Mouse (Mus musculus) kidney, adult 2 months (tissue): ENCODE results near the gene H2afy.

Source experiments
- CTCF ChIP-seq: fragments of 200-500 bp; conservative IDR thresholded peaks from 2 replicates; pipeline ENCODE4 v1.5.1; 2011; ENCODE audit warnings: low read depth, mild to moderate bottlenecking, control low read depth, low read length, moderate library complexity, mixed read lengths; ENCODE audit not compliant: insufficient read depth, insufficient read length
- POLR2A ChIP-seq: fragments of 200-500 bp; IDR thresholded peaks from one replicate; pipeline ENCODE4 v1.6.1; 2011; ENCODE audit warnings: low read depth, low read length, control low read depth

DNA sequence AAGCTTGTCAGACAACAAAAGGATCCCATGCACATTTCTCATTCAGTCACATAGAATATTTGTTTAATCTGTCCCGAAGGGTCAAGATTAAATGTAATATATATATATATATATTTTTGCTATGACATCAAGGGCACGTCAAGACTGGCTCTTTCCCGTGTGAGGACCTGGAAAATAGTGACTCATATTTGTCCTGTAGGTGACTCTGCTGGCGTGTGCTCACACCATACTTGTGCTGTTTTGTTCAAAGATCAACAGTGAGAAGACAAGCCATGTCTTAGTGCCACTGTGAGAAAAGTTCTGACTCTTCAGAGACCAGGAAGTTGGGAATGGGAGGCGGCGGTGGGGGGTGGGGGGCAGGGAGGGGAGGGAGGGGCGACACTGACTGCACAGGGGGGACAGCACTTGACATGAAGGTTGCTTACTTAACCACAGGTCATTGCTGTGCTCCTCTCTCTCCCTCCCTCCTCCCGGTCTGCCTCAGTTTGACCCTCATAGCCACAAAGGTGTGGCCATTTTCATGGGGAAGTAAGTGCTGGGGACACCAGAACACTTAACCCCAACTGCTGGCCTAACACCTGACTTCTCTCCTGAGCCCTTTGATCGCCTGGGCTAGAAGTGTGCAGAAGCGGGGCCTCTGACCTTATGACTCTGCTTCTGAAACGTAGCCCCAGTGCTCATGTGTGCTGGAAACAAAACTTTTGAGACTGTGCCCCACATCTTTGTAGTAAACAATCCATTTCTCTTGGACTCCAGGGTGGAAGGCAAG lies 6.4 kb upstream of the H2afy start:
- TF ChIP-seq POLR2A (no peak), CTCF (no peak)
